Mouse (Mus musculus) bone marrow, adult 2 months (tissue): ENCODE results near the gene Cnnm4.

Experiments used
- CTCF ChIP-seq: fragments of 200-500 bp; IDR thresholded peaks from 2 replicates; pipeline ENCODE4 v1.5.1; 2011; ENCODE audit warnings: low read length, control low read depth; ENCODE audit not compliant: control insufficient read depth, insufficient read depth
- POLR2A ChIP-seq: fragments of 200-500 bp; IDR thresholded peaks from 2 replicates; pipeline ENCODE4 v1.6.1; 2011; ENCODE audit warnings: low read depth, mild to moderate bottlenecking, control low read depth, low read length, borderline replicate concordance; ENCODE audit not compliant: control insufficient read depth

GRCm38 (mm10) chr1:36508238-36508637 lies 36.8 kb downstream of the Cnnm4 start:
- TF ChIP-seq CTCF, result no peak
- no peak for TF ChIP-seq POLR2A
